Mouse (Mus musculus): ENCODE measurements around the gene Klra7.

GRCm38 (mm10) chr6:130233222-130233621, at the start of gene Klra7:
- TF ChIP-seq CTCF (IDR thresholded peaks at IDR 0.05; ENCODE audit: low read depth) (no peak), EP300 (IDR thresholded peaks at IDR 0.05; ENCODE audit: low read depth) (no peak)

Measured in liver, embryonic 14.5 days (tissue).